Mouse (Mus musculus): ENCODE data around the gene Apom.

The Apom gene

DNA sequence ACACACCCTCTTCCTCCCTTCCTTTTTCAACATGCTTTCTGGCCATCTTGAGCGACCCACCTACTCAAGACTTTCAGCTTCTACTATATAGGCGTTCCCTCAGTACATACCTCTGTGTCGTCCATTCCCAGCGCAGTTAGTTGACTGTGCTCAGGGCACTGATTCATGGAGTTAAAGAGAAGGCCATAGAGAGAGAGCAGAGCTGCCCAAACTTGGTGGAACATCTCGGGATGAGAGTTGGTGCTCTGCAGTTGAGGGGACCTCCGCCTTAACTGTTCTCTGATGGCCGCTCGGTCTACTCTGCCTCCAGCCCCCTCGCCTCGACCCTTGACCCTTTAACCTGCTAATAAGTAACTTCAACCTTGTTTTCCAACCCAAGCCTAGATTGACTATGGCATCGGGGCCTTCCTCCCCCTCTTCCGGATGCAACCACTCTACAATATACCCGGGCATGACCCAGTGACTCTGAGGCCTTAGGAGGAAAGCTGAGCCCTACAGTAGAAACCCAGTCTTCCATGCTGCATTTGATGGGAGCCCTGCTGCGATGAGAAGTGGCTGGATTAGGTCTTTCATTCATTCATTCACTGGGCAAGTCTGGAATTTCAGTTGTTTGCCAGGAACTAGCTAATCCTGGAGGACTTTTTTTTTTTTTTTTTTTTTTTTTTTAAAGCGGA lies at the start of gene Apom:
Gene Apom, minus strand, starts transcription at position 551 of the 674 bp plus-strand sequence.
- no peak for DNase-seq

DNA sequence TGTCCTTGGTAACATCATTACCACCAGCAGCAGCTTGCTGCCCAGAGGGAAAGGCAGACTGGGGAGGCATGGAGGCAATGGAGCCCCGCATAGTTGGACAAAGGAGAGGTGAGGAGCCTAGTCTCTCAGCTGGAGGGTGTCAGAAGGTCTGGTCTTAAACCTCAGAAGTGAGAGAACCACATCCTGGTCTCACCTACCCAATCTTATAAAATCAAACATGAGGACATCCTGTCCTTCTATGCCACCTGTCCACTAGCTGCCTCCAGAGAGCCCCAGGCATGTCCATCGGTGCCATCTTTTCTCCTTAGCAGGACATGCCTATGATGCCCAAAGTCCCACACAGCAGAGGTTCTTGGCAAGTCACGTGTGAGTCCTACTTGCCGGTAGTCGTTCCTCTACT lies 48.2 kb upstream of the Apom start:
- DNase-seq: no peak

DNA sequence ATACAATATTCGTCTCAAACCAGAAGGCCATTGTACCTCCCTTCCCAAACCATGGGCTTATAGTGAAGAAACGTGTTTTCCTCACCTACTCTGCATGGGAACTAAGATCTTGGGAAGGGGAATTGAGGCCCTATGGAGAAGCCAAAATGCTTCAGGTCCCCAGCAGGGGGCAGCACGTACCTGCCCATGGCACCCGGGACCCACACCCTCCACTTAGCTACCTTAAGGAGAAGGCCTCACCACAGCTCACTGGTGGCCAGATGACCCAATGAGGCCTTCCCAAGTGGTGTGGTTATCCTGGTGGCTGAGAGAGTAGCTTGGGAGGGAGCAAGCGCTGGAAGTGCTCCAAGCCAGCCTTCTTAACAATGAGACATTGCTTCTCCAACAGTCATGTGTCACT lies 46.7 kb upstream of the Apom start:
- DNase-seq: peak; percentile 87

DNA sequence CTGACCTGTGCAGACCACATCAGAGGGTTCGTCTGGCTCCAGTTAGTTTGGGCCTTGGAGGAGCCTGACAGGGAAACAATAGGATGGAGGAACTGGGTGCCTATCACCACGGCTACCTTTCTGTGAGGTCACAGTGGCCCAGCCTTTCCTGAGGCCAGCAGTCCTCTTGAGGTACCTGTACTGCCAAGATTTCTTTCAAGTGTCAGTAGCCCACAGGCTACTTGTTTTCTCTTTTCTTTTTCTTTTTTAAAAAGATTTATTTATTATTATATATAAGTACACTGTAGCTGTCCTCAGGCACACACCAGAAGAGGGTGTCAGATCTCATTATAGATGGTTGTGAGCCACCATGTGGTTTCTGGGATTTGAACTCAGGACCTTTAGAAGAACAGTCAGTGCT lies 44.1 kb upstream of the Apom start, which contains the start of gene Aif1:
Gene Aif1, minus strand, starts transcription at position 101 of the 400 bp plus-strand sequence.
- DNase-seq: no peak

DNA sequence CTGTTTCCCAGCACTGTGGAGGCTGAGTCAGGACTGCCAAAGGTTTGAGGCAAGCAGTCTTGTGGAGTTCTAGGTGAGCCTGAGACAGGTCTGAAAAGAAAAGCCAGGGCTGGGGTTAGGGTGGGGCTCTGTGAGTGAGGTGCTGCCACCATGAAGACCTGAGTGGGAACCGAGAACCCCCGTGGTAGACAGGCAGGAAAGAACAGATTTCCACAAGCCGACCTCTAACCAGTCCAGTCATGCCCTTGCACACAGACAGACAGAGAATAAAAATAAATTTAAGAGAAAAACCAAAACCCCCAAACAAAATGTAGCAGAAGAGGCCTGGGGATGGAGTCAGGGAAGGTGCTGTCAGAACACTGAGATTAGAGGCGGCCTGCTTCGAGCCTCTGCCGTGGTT lies 43.5 kb upstream of the Apom start:
- DNase-seq: no peak

DNA sequence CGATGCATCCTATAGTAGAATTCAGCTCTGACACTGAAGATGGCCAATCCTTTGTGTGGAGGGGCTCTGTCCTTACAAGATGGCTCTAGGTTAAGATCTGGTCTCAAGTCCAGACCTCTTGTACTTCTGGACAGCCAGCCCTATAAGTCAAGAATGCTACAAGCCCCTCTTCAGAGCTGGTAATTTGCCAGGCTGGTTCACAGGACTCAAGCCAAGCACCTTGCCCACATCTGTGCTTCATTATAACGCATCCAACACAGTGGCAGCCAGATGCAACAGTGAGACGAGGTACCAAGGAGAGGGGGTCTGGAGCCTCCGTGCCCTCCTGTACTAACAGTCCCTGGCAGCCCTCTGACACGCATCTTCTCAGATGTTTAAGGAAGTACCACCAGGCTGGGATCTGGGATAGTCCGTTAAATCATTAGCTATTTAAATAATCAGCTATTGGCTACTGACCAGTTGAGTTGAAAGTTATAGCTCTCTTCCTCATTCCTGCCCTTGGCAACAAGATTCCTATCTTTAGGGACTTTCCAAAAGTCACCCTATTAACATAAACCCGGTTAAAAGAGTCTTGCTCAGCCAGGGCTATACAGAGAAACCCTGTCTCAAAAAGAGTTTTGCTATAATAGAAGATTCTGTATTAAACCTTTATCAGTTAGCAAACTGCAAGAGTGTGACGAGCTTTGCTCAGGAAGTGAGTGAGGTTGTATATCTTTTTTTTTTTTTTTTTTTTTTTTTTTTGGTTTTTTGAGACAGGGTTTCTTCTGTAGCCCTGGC lies 42.5 kb upstream of the Apom start:
- no peak for DNase-seq

DNA sequence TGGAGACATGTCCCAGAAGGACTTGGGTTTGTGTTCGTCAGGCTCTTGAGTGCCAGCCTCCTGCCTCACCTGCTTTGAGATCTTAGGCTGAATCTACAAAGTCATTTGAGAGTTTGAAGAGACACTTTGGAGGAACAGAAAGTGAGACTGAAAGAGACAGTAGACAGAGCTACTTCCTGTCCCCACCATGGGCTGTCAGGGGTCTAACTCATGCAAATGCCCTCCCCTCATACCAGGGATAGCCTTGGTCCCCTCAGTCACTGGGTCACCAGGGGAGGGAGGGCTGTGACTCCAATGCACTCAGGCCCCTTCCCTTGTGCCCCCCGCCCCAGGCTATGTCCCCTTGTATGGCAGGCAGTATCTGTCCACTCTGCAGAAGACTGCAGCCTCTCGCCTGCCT lies 41.5 kb upstream of the Apom start:
- DNase-seq: no peak

DNA sequence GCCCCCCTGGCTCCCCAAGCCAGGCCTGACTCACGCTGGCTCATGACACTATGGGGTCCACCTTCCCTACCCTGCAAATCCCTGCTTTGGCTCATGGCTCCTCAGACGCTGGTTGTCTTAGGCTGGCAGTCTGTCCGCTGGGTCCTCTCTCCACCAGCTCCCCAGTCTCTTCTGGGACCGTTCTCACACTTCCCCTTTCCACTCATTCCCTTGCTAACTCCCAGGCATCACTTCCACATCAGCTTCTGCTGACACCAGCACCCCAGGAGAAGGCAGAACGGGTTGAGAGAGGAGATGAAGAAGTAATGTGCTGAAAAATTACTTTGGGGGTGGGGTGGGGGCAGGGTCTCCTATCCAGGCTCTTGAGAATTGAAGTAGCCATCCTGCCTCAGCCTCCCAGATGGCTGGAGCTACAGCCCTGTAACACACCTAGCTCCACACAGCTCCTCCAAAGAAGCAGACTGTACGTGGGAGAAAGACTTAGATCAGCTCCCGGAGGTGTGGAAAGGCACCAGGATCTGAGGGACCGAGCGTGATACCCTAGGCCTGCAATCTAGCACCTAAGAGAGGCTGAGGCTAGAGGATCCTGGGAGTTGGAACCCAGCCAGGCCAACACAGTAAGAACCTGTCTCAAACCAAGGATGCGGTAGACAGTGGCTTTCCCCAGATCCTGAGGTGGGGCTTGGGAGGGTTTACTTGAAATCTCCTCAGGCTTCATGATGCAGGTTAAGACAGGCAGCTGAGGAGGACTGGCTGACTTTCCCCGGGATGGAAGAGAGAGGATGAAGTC lies 40.8 kb upstream of the Apom start:
- DNase-seq: peak; percentile 13

DNA sequence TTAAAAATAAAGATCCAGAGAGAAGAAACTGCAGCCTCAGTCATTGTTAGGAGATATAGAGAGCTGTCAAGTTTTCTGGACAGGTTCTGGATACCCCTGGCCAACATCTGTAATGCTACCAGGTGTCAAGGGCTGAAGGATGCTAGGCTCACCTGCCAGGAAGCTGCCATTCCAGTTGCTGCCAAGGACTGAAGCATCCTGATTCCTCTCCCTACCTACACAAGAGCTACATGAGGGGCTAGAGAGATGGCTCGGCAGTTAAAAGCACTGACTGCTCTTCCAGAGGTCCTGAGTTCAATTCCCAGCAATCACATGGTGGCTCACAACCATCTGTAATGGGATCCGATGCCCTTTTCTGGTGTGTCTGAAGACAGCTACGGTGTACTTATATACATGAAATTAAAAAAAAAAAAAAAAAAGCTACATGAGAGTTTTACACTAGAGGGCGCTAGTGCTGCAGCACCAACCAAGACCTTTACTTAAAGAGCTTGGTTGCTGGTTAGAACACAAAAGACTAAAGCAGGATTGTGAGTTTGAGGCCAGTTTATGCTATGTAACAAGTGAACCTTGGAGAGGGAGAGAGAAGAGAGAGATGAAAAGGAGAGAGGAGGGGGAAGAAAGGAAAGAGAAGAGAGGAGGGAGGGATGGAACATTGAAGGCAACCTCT lies 36.8 kb upstream of the Apom start:
- DNase-seq: peak; percentile 72

DNA sequence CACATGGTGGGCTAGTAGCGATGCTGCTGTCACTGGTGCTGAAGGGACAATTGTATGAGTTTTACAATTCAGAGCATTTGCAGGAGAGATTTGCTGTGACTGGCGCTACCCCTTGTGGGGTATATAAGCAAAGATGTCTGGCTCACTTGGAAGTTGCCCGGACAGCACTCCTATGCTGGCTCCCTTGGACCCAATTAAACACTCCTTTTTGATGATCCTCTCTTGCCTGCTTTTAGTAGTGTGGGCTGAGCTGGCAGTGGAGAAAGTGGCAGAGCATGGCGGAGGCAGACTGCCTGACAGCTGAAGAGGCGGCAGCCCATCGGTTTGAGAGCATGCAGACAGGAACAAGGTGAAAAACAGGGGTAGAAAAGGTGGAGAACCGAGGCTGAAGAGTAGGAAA lies 35.9 kb upstream of the Apom start:
- DNase-seq: no peak

DNA sequence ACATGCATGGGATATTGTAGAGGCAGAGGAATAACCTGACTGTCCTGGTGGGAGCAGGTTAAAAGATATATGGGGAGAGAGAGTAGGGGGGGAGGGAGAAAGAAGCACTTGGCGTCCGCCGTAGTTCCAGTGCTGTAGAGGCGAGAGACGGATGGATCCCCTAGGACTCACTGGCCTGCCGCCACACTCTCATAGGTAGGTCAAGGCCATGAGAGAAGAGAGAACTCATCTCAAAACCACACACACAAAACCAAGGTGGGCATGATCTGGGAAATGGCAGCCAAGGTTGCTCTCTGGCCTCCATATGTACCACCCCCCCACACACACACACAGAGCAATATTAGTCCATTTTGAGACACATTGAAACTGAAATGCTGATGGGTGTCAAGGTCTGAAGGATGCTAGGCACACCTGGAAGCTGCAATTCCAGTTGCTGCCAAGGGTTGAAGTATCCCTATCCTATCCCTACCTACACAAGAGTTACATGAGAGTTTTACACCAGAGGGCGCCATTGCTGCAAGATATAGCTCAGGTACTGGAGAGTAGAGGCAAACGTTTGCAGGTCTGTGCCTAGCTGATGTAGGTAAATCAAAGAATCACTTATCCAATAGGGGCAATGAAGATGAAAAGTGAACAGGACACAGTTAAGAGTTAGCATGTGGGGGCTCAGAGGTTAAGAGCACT lies 34.6 kb upstream of the Apom start:
- peak; percentile 94 for DNase-seq

DNA sequence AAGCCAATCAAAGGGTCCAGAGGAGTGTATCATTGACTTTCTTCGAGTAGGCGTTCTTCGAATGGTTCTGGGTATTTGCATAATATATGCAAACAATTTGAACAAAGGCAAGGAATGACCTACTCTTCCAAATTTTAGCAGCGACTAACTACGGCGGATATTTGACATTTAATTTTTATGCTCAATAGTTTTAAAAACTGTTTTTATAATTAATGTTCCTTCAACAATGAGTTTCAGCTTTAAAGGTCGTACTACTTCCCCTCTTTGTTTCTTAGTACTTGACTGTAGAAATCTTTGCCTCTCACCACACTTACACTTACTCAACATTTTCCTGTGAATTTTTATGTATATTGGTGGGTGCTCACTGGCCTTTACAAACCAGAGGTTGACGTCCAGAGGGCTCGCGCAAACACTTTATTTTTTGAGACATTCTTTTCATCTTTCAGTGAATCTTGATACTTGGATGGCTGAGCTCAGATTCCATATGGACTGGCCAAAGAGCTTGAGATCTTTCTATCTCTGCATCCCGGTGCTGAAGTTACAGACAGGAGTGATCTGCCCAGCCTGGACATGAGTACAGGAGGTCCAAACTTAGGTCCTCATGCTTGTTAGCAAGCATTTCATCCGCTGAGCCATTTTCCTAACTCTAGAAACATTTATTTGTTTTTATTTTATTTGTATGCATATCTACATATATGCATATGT lies 33.8 kb upstream of the Apom start:
- DNase-seq: no peak

DNA sequence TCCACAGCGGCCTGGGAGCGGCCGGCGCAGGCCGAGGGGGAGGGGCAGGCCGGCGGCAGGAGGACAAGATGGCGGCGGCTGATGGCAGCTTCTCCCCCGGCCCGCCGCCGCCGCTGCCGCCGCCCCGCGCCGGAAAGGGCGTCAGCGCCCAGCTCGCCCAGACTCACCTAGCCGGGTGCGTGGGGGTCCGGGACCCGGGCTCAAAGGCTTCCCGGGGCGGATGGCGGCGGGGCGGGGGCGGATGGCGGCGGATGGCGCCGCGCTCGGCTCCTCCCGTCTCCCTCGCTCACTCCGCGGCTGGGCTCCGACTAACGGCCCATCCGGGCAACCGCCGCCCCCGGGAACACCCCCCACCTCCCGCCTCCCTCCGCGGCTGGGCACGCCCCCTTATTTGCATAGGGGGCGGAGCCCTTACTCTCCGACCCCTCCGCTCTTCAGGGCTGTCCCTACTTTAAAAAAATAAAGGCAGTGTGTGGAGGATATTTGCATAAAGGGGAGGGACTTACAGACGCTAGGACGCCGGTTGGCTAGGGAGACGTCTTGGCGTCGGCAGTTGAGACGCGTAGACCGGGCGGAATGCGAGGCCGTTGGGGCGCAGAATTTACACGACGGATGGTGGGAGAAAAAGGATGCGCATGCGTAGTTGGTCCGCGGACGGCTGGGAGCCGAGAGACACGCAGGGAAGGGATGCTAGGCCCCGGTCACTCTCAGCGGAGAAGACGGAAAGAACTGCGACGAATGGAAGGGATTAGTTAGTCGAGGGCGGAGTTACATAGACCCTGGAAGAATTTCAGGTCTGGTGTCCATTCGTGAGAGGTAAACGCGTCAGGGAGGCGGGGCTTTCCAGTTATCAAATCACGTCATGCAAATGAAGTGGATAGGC lies 33.0 kb upstream of the Apom start, which contains the start of gene Prrc2a:
Gene Prrc2a, minus strand, starts transcription at position 330 of the 883 bp plus-strand sequence.
- DNase-seq: peak; percentile 98

DNA sequence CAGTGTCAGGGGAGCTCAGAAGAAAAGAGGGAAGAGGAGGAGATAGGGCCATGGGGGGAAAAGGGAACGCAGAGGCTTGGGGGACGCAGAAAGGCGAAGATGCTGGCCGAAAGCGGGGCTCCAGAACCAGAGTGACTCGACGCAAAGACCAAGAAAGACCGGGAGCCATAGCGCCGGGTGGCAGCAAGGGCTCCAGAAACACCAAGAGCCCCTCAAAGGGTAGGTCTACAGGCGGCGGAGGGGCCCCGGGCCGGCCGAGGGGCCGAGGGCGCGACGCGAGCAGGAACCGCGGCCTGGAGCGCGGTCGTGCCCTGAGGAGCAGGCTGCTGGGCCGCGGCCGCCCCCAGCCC lies 32.3 kb upstream of the Apom start:
- peak; percentile 10 for DNase-seq

DNA sequence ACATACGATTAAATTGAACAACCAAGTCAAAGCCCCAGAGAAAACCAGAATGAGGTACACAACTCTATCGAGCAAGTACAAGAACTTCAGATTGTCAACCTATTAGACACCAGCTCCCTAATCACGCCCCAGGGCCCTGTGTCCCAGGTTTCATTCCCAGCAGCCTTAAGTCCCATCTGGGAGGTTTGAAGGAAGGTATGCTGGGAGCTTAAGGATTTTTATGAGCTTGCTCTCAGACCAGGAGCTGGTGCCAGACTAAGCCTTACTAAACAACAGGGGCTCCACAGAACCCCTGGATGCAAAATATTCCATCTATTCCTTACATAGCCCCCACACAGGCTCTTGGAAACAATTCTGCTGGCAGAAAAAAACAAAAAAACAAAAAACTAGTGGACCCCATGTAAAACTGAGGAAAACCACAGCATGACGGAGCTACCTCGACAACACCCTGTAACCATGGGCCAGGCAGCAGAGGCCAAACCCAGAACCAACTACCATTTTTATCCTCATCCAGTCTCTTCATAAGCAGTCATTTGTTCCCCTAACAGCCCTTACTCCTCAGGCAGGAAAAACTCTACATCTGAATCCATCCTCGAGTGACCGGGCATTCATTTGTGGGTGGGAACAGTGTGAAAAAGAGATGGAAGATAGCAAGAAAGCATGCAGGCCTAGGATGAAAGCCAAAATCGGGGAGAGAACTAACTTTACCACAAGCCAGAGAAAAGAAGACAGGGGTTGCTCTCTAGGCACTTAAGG lies 31.7 kb upstream of the Apom start:
- peak; percentile 5 for DNase-seq

DNA sequence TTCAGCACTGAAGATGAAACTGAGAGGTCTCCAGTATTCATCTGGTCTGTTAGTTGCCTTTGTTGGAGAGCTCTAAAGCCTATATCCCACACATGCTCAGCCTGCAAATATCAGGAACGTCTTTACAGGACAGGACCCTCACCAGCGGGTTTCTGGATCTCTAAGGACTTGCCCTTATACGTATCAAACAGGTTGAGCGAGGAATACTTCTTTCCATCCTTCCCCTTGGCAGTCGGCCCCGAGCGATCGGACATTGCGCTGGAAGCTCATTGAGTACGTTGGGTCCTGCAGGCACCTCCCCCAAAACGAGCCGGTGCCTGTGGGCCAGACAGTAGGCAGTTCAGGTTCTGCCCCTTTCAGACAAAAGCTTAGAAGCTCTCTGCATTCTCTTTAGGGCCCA lies 30.9 kb upstream of the Apom start:
- peak; percentile 61 for DNase-seq

DNA sequence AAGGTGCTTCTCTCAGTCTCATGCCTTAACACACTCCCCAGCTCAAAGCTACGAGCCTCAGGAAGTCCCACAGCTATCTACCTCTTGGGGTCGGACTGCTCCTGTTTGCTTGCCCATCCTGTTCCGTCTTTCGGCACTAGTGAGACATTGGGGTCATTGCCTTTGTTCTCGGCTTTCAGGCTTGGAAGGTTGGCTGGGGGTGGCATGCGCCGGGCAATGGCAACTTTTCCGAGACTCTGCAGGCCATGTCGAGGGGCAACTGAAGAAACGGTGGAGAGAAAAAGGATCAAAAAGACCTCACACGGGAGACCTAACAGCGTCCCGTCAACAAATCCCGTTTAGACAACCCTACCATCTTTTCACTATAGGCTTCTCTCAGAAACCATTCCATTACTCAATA lies 30.3 kb upstream of the Apom start:
- no peak for DNase-seq

DNA sequence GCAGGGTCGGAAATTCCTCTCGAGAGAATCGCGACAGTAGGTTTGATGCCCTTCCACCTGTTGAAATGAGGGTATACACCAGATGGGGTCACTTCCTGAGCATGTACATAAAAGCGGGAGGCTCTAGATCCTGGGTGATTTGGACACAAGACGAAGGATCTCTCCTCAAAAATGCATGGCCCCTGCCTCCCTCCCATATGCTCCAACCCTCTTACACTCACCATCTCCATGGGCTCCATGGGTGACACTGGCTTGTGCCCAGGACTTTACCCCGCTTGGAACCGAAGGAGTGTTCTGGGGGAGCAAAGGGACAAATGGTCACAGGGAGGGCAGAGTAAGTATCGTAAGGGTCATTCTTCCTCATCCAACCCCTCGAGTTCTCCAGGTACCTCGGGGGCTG lies 29.6 kb upstream of the Apom start:
- no peak for DNase-seq

DNA sequence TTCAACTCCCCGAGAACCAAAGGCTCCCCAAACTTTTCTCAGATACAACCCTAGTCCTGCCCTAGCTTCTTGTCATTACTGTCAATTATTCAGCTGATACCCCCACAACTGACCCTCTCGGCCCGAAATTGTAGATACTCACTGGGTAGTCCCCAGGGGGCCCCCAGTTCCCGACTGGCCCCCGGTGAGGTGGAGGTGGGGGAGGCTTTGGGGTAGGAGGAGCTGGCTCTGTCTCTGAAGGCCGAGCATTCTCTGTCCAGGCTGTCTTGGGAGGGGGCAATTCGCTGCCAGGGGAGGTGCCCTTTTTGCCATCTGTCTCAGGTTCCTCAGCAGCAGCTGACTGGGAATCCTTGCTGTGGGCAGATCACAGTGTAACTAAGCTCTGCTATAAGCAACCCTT lies 27.8 kb upstream of the Apom start:
- no peak for DNase-seq
